In the genomic region with DNA sequence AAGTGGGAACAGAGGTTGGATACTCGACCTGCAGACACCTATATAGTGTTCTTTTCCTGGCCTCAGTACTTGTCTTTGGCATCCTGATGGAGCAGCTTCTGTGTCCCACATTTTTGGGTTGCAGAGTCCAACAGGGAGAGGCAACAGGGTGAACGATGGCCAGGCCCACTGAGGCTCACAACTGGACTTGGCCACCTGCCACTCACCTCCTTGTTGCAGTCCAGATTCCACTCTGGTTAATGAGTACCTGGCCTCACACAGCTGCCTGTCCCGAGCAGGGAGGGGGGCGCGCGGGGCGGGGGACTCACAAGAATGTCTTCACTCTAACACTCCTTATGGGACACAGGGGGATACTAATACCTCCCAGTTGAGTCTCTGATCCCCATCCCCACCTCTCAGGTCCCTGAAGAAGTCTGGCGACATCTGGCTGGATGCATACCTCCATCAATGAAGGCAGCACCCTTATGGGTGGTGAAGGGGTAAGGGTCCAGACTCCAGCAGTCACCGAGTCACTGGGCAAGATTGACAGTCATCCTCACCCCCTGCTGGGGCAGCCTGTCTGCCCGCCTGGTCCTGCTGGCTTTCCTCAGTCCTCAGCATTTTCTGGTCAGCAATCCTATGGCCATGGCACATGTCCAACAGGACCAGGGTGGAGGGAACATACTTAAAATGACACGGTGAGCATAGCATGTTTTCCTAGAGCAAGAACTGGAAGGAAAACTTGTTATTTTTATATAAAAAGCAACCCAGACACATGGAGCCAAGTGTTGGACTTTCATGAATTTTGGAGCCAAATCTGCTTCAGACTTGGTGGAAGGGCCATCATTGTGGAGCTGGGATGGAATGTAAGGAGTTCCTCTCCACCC, we compare ENCODE assay signal across 11 mouse cellular contexts. TPM values are rescaled to one million over a fixed set of nuclear protein-coding genes. Genes with fewer than 3 reads are reported as not detected.
DNase-seq lines count a peak whose midpoint lies in the region; ATAC-seq and TF ChIP-seq lines count a peak whose summit lies in the region.
"Had no signal": no experiment of that assay in that cellular context is flagged by ENCODE, and none has a peak within 500 bp of the region (broad histone marks: within the 10 kb centered on the region; RNA-seq: fewer than 3 reads in every experiment).

No protein-coding gene starts in this region.

- H3K36me3 ChIP-seq in limb, embryonic 13.5 days = peaks cover 66% of the 10 kb centered on the region
- peaks cover 27% of the 10 kb centered on the region for H3K36me3 ChIP-seq in limb, embryonic 10.5 days
- peaks cover 41% of the 10 kb centered on the region for H3K36me3 ChIP-seq in liver, embryonic 12.5 days
- peaks cover 82% of the 10 kb centered on the region for H3K36me3 ChIP-seq in myocyte (ENCODE audit: control insufficient read depth, insufficient read depth)

- no peak for DNase-seq in limb, embryonic 10.5 days (ENCODE audit: low spot score)
- peak; percentile 97 for DNase-seq in kidney, adult 9 months
- no peak for DNase-seq in left cerebral cortex, postnatal 25 days (ENCODE audit: low spot score in 2 of 2)
- DNase-seq in spleen, postnatal 10 days (ENCODE audit: low spot score in 2 of 2) = no peak
- no peak for DNase-seq in heart, postnatal 4 days
- DNase-seq: cerebellum, postnatal 14 days; gastrocnemius, adult 2 months had no signal

- no peak overlapping the region for H3K4me3 ChIP-seq in limb, embryonic 13.5 days
- no peak overlapping the region for H3K4me3 ChIP-seq in limb, embryonic 10.5 days
- no peak overlapping the region for H3K4me3 ChIP-seq in liver, embryonic 12.5 days
- H3K4me3 ChIP-seq in myocyte = no peak overlapping the region
- H3K4me3 ChIP-seq: erythroblast, embryonic 14.5 days; gastrocnemius, adult 2 months had no signal

- peaks cover 11% of the 10 kb centered on the region for H3K4me1 ChIP-seq in limb, embryonic 13.5 days
- peaks cover 13% of the 10 kb centered on the region for H3K4me1 ChIP-seq in limb, embryonic 10.5 days
- peaks cover 42% of the 10 kb centered on the region for H3K4me1 ChIP-seq in liver, embryonic 12.5 days

- H3K27me3 ChIP-seq in limb, embryonic 13.5 days = no peaks in the 10 kb centered on the region
- no peaks in the 10 kb centered on the region for H3K27me3 ChIP-seq in limb, embryonic 10.5 days (ENCODE audit: low read depth, poor library complexity, severe bottlenecking)
- 0 out of 2 replicates have a peak, but pooled peaks cover 7% of the 10 kb centered on the region for H3K27me3 ChIP-seq in liver, embryonic 12.5 days (replicated peaks)
- H3K27me3 ChIP-seq in myocyte (ENCODE audit: control insufficient read depth, insufficient read depth, insufficient read length) = no peaks in the 10 kb centered on the region

- no peak overlapping the region for H3ac ChIP-seq in myocyte (ENCODE audit: control insufficient read depth, insufficient read length)

- TF ChIP-seq POLR2A in myocyte (IDR thresholded peaks at IDR 0.05; ENCODE audit: insufficient read length, low read depth) = no peak

- no peaks in the 10 kb centered on the region for H3K79me2 ChIP-seq in myocyte (ENCODE audit: control insufficient read depth, insufficient read depth)

- no peak overlapping the region for H3K4me2 ChIP-seq in limb, embryonic 13.5 days (replicated peaks)
- no peak overlapping the region for H3K4me2 ChIP-seq in liver, embryonic 12.5 days
- H3K4me2 ChIP-seq in myocyte (ENCODE audit: low read depth) = no peak overlapping the region

- WGBS in limb, embryonic 13.5 days = 55% methylated on average over 11 of the region's 11 CpGs
- 75% methylated on average over 11 of the region's 11 CpGs for WGBS in limb, embryonic 10.5 days
- WGBS in liver, embryonic 12.5 days (ENCODE audit: insufficient replicate concordance) = 56% methylated on average over 11 of the region's 11 CpGs

- no peak overlapping the region for H3K9ac ChIP-seq in limb, embryonic 13.5 days
- H3K9ac ChIP-seq in liver, embryonic 12.5 days = no peak overlapping the region

- 0 out of 2 replicates have a peak, but pooled peaks have one; percentile 37 for ATAC-seq in limb, embryonic 13.5 days (ENCODE audit: low FRiP score, low read depth)
- peak; percentile 31; the same call in 1 of the 2 replicates for ATAC-seq in liver, embryonic 12.5 days

- H3K9me3 ChIP-seq in limb, embryonic 13.5 days = no peaks in the 10 kb centered on the region
- H3K9me3 ChIP-seq in limb, embryonic 10.5 days (replicated peaks) = no peaks in the 10 kb centered on the region
- H3K9me3 ChIP-seq in liver, embryonic 12.5 days (replicated peaks) = no peaks in the 10 kb centered on the region

- H3K27ac ChIP-seq in limb, embryonic 13.5 days = no peak overlapping the region
- H3K27ac ChIP-seq in limb, embryonic 10.5 days = no peak overlapping the region
- peak overlapping the region; percentile 53; the same call in 1 of the 2 replicates for H3K27ac ChIP-seq in liver, embryonic 12.5 days
- H3K27ac ChIP-seq: gastrocnemius, adult 2 months had no signal

- intact Hi-C loops in left cerebral cortex, postnatal 25 days (cut with DNase I) = no loop called here

TF ChIP-seq in myocyte, 11 proteins besides CTCF, POLR2A, EP300 and RAD21:
- TF ChIP-seq POLR2AphosphoS2 (IDR thresholded peaks at IDR 0.05; ENCODE audit: insufficient read length, low read depth) (peak; percentile 13), E2F4 (IDR thresholded peaks at IDR 0.05; ENCODE audit: insufficient read depth) (no peak)

RNA-seq across cellular contexts. Expression of a gene that starts 16.4 kb away (rescaled TPM):
- 10.0 and 10.8 TPM in 2 replicates for polyA plus RNA-seq in limb, embryonic 13.5 days (2015; fragmentation: Nextera tagmentation; extraction: Ambion mirVana)
- 2.4 and 3.2 TPM in 2 replicates for polyA plus RNA-seq in limb, embryonic 10.5 days (2016; fragmentation: Nextera tagmentation; extraction: Ambion mirVana)
- polyA plus RNA-seq in liver, embryonic 12.5 days (2016; fragmentation: Nextera tagmentation; extraction: Ambion mirVana) = 6.9 and 10.0 TPM in 2 replicates
- 557 TPM for polyA plus RNA-seq in myocyte (2012; fragmentation: generic; extraction: Trizol)
- total RNA-seq in left cerebral cortex, postnatal 25 days (2021) = 10 to 100 TPM; 31.1 to 31.5 TPM
- total RNA-seq in heart, postnatal 4 days (2021) = 10 to 100 TPM; 55.6 to 55.7 TPM

RNA-seq across cellular contexts. Expression of a gene that starts 43.8 kb away (rescaled TPM):
- 92.0 and 93.2 TPM in 2 replicates for polyA plus RNA-seq in limb, embryonic 13.5 days (2015; fragmentation: Nextera tagmentation; extraction: Ambion mirVana)
- polyA plus RNA-seq in limb, embryonic 10.5 days (2016; fragmentation: Nextera tagmentation; extraction: Ambion mirVana) = 158 TPM in 2 replicates
- polyA plus RNA-seq in liver, embryonic 12.5 days (2016; fragmentation: Nextera tagmentation; extraction: Ambion mirVana) = 88.4 and 89.9 TPM in 2 replicates
- polyA plus RNA-seq in myocyte (2012; fragmentation: generic; extraction: Trizol) = 157 TPM
- total RNA-seq in left cerebral cortex, postnatal 25 days (2021) = 100 to 1,000 TPM; 141 to 145 TPM
- 10 to 100 TPM; 15.9 to 17.0 TPM for total RNA-seq in heart, postnatal 4 days (2021)

RNA-seq across cellular contexts. Expression of a gene that starts 56.2 kb away (rescaled TPM):
- 40.6 and 45.2 TPM in 2 replicates for polyA plus RNA-seq in limb, embryonic 13.5 days (2015; fragmentation: Nextera tagmentation; extraction: Ambion mirVana)
- 39.2 and 41.5 TPM in 2 replicates for polyA plus RNA-seq in limb, embryonic 10.5 days (2016; fragmentation: Nextera tagmentation; extraction: Ambion mirVana)
- 189 and 191 TPM in 2 replicates for polyA plus RNA-seq in liver, embryonic 12.5 days (2016; fragmentation: Nextera tagmentation; extraction: Ambion mirVana)
- polyA plus RNA-seq in myocyte (2012; fragmentation: generic; extraction: Trizol) = 15.2 TPM
- 1 to 10 TPM; 9.4 to 9.5 TPM for total RNA-seq in left cerebral cortex, postnatal 25 days (2021)
- total RNA-seq in heart, postnatal 4 days (2021) = 10 to 100 TPM; 12.2 to 12.5 TPM

RNA-seq across cellular contexts. Expression of a gene that starts 56.3 kb away (rescaled TPM):
- 2.0 and 2.1 TPM in 2 replicates for polyA plus RNA-seq in limb, embryonic 13.5 days (2015; fragmentation: Nextera tagmentation; extraction: Ambion mirVana)
- 2.3 TPM in 2 replicates for polyA plus RNA-seq in limb, embryonic 10.5 days (2016; fragmentation: Nextera tagmentation; extraction: Ambion mirVana)
- 0.17 and 0.32 TPM in 2 replicates for polyA plus RNA-seq in liver, embryonic 12.5 days (2016; fragmentation: Nextera tagmentation; extraction: Ambion mirVana)
- polyA plus RNA-seq in myocyte (2012; fragmentation: generic; extraction: Trizol) = 6.6 TPM
- total RNA-seq in left cerebral cortex, postnatal 25 days (2021) = under 1 TPM; 0.78 to 0.83 TPM
- not detected for total RNA-seq in heart, postnatal 4 days (2021)
- polyA plus RNA-seq: erythroblast, embryonic 14.5 days had no signal

Comparison
In these comparisons a context has a peak if more than half of its experiments do, and no peak if none do; other contexts are left out.
1. RNA of a gene that starts 16.4 kb away (polyA plus RNA-seq): 557 TPM in myocyte (single experiment); 10.0 to 10.8 TPM in limb, embryonic 13.5 days, 6.9 to 10.0 TPM in liver, embryonic 12.5 days and 2.4 to 3.2 TPM in limb, embryonic 10.5 days; every median in the first group is over 10 times any median in the second.